Mouse (Mus musculus) stomach, postnatal 0 days (tissue): ENCODE measurements around the gene Lck. TPM values are rescaled to one million over a fixed set of nuclear protein-coding genes. Genes with fewer than 3 reads are reported as not detected.

ENCODE experiments used
- ATAC-seq: fragments of 200-750 bp; cut with Nextera tagmentation; 2 replicates; pipeline ENCODE4 v1.8.0; 2017; ENCODE audit not compliant: low FRiP score, low TSS enrichment
- DNase-seq: peaks from one replicate; pipeline ENCODE4 v3.0.0-alpha.2; 2016; ENCODE audit warnings: low spot score
- H3K27ac ChIP-seq: fragments of 300-500 bp; sonication (generic); replicated peaks from 2 replicates; pipeline ENCODE4 v1.5.1; 2014; ENCODE audit warnings: mild to moderate bottlenecking, control low read depth
- H3K27me3 ChIP-seq: fragments of 300-500 bp; sonication (generic); 2 replicates; pipeline ENCODE4 v1.6.1; 2014; ENCODE audit warnings: low read length; ENCODE audit not compliant: control insufficient read depth, insufficient read depth
- H3K36me3 ChIP-seq: fragments of 300-500 bp; sonication (generic); 2 replicates; pipeline ENCODE4 v1.6.1; 2014; ENCODE audit warnings: low read length, mixed read lengths; ENCODE audit not compliant: control insufficient read depth, insufficient read depth
- H3K4me1 ChIP-seq: fragments of 300-500 bp; sonication (generic); replicated peaks from 2 replicates; pipeline ENCODE4 v1.6.1; 2014; ENCODE audit warnings: antibody characterized with exemption; ENCODE audit not compliant: control insufficient read depth, insufficient read depth
- H3K4me2 ChIP-seq: fragments of 300-500 bp; sonication (generic); replicated peaks from 2 replicates; pipeline ENCODE4 v1.6.1; 2014; ENCODE audit warnings: low read depth, mild to moderate bottlenecking, control low read depth, moderate library complexity
- H3K4me3 ChIP-seq: fragments of 300-500 bp; sonication (generic); 2 replicates; pipeline ENCODE4 v1.5.1; 2014; ENCODE audit warnings: low read depth, low read length, control low read depth
- H3K9ac ChIP-seq: fragments of 300-500 bp; sonication (generic); 2 replicates; pipeline ENCODE4 v1.6.1; 2014; ENCODE audit warnings: mild to moderate bottlenecking, low read length, control low read depth, mixed read lengths
- H3K9me3 ChIP-seq: fragments of 300-500 bp; sonication (generic); 2 replicates; pipeline ENCODE4 v1.6.1; 2016; ENCODE audit warnings: low read length; ENCODE audit not compliant: control insufficient read depth
- CTCF ChIP-seq: IDR thresholded peaks from 2 replicates; pipeline ENCODE4 v1.5.1; 2016; ENCODE audit warnings: antibody characterized with exemption, low read depth, mild to moderate bottlenecking, moderate library complexity
- EP300 ChIP-seq: optimal IDR thresholded peaks from 2 replicates; pipeline ENCODE3; 2016; ENCODE audit warnings: antibody characterized with exemption
- WGBS: fragments of 180-500 bp; shearing (Covaris S2); extraction: QIAGEN DNeasy Blood & Tissue Kit; methylation state at CpG from one replicate; pipeline ENCODE4 v1.1.7; 2014; 5-methylcytosine and 5-hydroxymethylcytosine counted together
- polyA plus RNA-seq: library from polyadenylated mRNA; unstranded; fragments of >200 nt; fragmentation: Nextera tagmentation; extraction: Ambion mirVana; gene quantifications from 2 replicates; pipeline ENCODE4 v1.2.1, GENCODE M21; 2015

The Lck gene
- polyA plus RNA-seq, 1 experiment from 2014 or later = 1.9 TPM

GRCm38 (mm10) chr4:129507434-129508236, 65.8 kb downstream of the Lck start:
- 58% methylated on average over 9 of the region's 10 CpGs for WGBS
- ATAC-seq = no peak
- Histone ChIP-seq H3K27me3 (no peaks in the 10 kb centered on the region), H3K36me3 (no peaks in the 10 kb centered on the region), H3K27ac (no peak overlapping the region), H3K4me1 (peaks cover 7% of the 10 kb centered on the region), H3K4me3 (no peak overlapping the region), H3K9me3 (no peaks in the 10 kb centered on the region), H3K4me2 (no peak overlapping the region), H3K9ac (no peak overlapping the region)
- no peak for DNase-seq
- TF ChIP-seq CTCF (no peak), EP300 (no peak)

- no peak for ATAC-seq
- no peak for DNase-seq
- Histone ChIP-seq H3K9ac (no peak overlapping the region), H3K4me1 (peaks cover 7% of the 10 kb centered on the region), H3K4me3 (no peak overlapping the region), H3K27me3 (no peaks in the 10 kb centered on the region), H3K36me3 (no peaks in the 10 kb centered on the region), H3K9me3 (no peaks in the 10 kb centered on the region), H3K4me2 (no peak overlapping the region), H3K27ac (no peak overlapping the region)
- TF ChIP-seq EP300 = no peak
- TF ChIP-seq CTCF = no peak
- 95% methylated on average over 3 of the region's 3 CpGs for WGBS
These were observed 67.9 kb downstream of the Lck start for GRCm38 (mm10) chr4:129505511-129505910.

- ATAC-seq (peak; percentile 7; the same call in 1 of the 2 replicates), DNase-seq (no peak)
- H3K36me3 ChIP-seq = no peaks in the 10 kb centered on the region
- H3K4me1 ChIP-seq = peaks cover 4% of the 10 kb centered on the region
- peak overlapping the region; percentile 61 for H3K27ac ChIP-seq
- no peaks in the 10 kb centered on the region for H3K27me3 ChIP-seq
- WGBS = 48% methylated on average over 11 of the region's 11 CpGs
- no peak overlapping the region for H3K4me2 ChIP-seq
- TF ChIP-seq EP300 (no peak), CTCF (no peak)
- H3K9ac ChIP-seq = no peak overlapping the region
- H3K9me3 ChIP-seq = no peaks in the 10 kb centered on the region
- H3K4me3 ChIP-seq = no peak overlapping the region
These were observed 70.5 kb downstream of the Lck start for GRCm38 (mm10) chr4:129502901-129503444.

GRCm38 (mm10) chr4:129502327-129502888, 71.0 kb downstream of the Lck start:
- DNase-seq = no peak
- H3K4me1 ChIP-seq = peaks cover 4% of the 10 kb centered on the region
- H3K9ac ChIP-seq = no peak overlapping the region
- H3K27ac ChIP-seq = peak overlapping the region; percentile 61
- H3K27me3 ChIP-seq = no peaks in the 10 kb centered on the region
- no peak overlapping the region for H3K4me2 ChIP-seq
- WGBS = 45% methylated on average over 9 of the region's 9 CpGs
- no peaks in the 10 kb centered on the region for H3K9me3 ChIP-seq
- ATAC-seq = peak; percentile 67
- H3K4me3 ChIP-seq = no peak overlapping the region
- no peak for TF ChIP-seq EP300
- no peak for TF ChIP-seq CTCF
- no peaks in the 10 kb centered on the region for H3K36me3 ChIP-seq

GRCm38 (mm10) chr4:129500607-129501566, 72.6 kb downstream of the Lck start:
- peak; percentile 93 for DNase-seq
- 2% methylated on average over 43 of the region's 49 CpGs for WGBS
- Histone ChIP-seq H3K27ac (peak overlapping the region; percentile 95), H3K9ac (peak overlapping the region; percentile 65), H3K4me1 (peaks cover 4% of the 10 kb centered on the region), H3K36me3 (no peaks in the 10 kb centered on the region), H3K4me2 (peak overlapping the region; percentile 86), H3K9me3 (no peaks in the 10 kb centered on the region), H3K4me3 (peak overlapping the region; percentile 59), H3K27me3 (no peaks in the 10 kb centered on the region)
- TF ChIP-seq EP300 (no peak), CTCF (0 out of 2 replicates have a peak, but pooled peaks have one; percentile 8)
- ATAC-seq = peak; percentile 82
